ENCODE assay signal across 17 mouse cellular contexts in the genomic region with DNA sequence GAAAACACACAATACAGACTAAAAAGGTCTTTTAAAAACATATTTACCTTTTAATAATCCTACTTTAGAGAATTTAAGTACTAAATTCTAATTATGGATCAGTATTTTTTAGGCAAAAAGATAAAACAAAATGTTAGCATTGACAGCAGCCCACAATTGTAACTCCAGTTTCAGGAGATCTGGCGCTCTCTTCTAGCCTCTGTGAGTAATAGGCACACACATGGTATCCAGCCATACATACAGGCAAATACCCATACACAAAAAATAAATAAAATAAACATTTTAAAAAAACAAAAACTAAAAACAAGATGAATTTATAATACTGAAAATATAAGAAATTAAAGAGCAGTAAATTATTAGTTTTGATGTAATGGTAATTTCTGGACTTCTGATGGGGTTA. TPM values are rescaled to one million over a fixed set of nuclear protein-coding genes. Genes with fewer than 3 reads are reported as not detected.
DNase-seq lines count a peak whose midpoint lies in the region; ATAC-seq and TF ChIP-seq lines count a peak whose summit lies in the region.
"Had no signal": no experiment of that assay in that cellular context is flagged by ENCODE, and none has a peak within 500 bp of the region (broad histone marks: within the 10 kb centered on the region; RNA-seq: fewer than 3 reads in every experiment).

No protein-coding gene starts in this region.

- no peak for TF ChIP-seq CTCF in forebrain, postnatal 0 days (IDR thresholded peaks at IDR 0.05; ENCODE audit: low read depth)

- H3K4me1 ChIP-seq in liver, embryonic 12.5 days, result peaks cover 34% of the 10 kb centered on the region
- H3K4me1 ChIP-seq in liver, embryonic 11.5 days (replicated peaks; ENCODE audit: control insufficient read depth, insufficient read depth, low read length), result peaks cover 17% of the 10 kb centered on the region
- no peaks in the 10 kb centered on the region for H3K4me1 ChIP-seq in midbrain, embryonic 11.5 days (ENCODE audit: control insufficient read depth, insufficient read depth, low read length)
- H3K4me1 ChIP-seq in midbrain, embryonic 10.5 days, result peaks cover 16% of the 10 kb centered on the region
- H3K4me1 ChIP-seq in forebrain, postnatal 0 days (ENCODE audit: insufficient read depth), result no peaks in the 10 kb centered on the region
- H3K4me1 ChIP-seq: embryonic facial prominence, embryonic 12.5 days; forebrain, embryonic 15.5 days had no signal

- WGBS in liver, embryonic 12.5 days (ENCODE audit: insufficient replicate concordance), result 90% methylated on average over 1 of the region's 1 CpGs
- WGBS in liver, embryonic 11.5 days, result 95% methylated on average over 1 of the region's 1 CpGs
- WGBS in midbrain, embryonic 11.5 days, result 92% methylated on average over 1 of the region's 1 CpGs
- WGBS in midbrain, embryonic 10.5 days, result 95% methylated on average over 1 of the region's 1 CpGs
- WGBS in forebrain, postnatal 0 days, result 98% methylated on average over 1 of the region's 1 CpGs

- no peak for ATAC-seq in liver, embryonic 12.5 days
- no peak for ATAC-seq in liver, embryonic 11.5 days (replicated peaks; ENCODE audit: low FRiP score)
- ATAC-seq in midbrain, embryonic 11.5 days (ENCODE audit: low FRiP score), result no peak
- no peak for ATAC-seq in forebrain, postnatal 0 days
- ATAC-seq: forebrain, embryonic 15.5 days had no signal

- peaks cover 40% of the 10 kb centered on the region for H3K36me3 ChIP-seq in liver, embryonic 12.5 days
- peaks cover 12% of the 10 kb centered on the region for H3K36me3 ChIP-seq in liver, embryonic 11.5 days (ENCODE audit: control insufficient read depth, insufficient read depth, low read length)
- H3K36me3 ChIP-seq in midbrain, embryonic 11.5 days (ENCODE audit: control insufficient read depth, insufficient read depth, low read length), result peaks cover 10% of the 10 kb centered on the region; the same call in 1 of the 2 replicates
- H3K36me3 ChIP-seq in midbrain, embryonic 10.5 days, result peaks cover 84% of the 10 kb centered on the region
- peaks cover 74% of the 10 kb centered on the region for H3K36me3 ChIP-seq in forebrain, postnatal 0 days (ENCODE audit: insufficient read depth)

- 0 out of 2 replicates have a peak overlapping the region, but pooled peaks have one; percentile 50 for H3K27ac ChIP-seq in liver, embryonic 12.5 days
- H3K27ac ChIP-seq in liver, embryonic 11.5 days (ENCODE audit: low read depth, low read length), result no peak overlapping the region
- no peak overlapping the region for H3K27ac ChIP-seq in midbrain, embryonic 11.5 days (ENCODE audit: low read depth, low read length)
- H3K27ac ChIP-seq in midbrain, embryonic 10.5 days (replicated peaks), result no peak overlapping the region
- H3K27ac ChIP-seq in forebrain, postnatal 0 days (ENCODE audit: low read depth, low read length), result no peak overlapping the region
- H3K27ac ChIP-seq: embryonic facial prominence, embryonic 12.5 days; forebrain, embryonic 15.5 days; hindbrain, embryonic 10.5 days; hindbrain, embryonic 14.5 days had no signal

- no peak overlapping the region for H3K9ac ChIP-seq in liver, embryonic 12.5 days
- no peak overlapping the region for H3K9ac ChIP-seq in liver, embryonic 11.5 days (ENCODE audit: low read depth, low read length)
- no peak overlapping the region for H3K9ac ChIP-seq in midbrain, embryonic 11.5 days (ENCODE audit: low read length)
- H3K9ac ChIP-seq in forebrain, postnatal 0 days, result no peak overlapping the region
- H3K9ac ChIP-seq: embryonic facial prominence, embryonic 12.5 days; forebrain, embryonic 15.5 days; heart, embryonic 12.5 days; hindbrain, embryonic 14.5 days had no signal

- no peaks in the 10 kb centered on the region for H3K27me3 ChIP-seq in liver, embryonic 12.5 days (replicated peaks)
- no peaks in the 10 kb centered on the region for H3K27me3 ChIP-seq in liver, embryonic 11.5 days (replicated peaks; ENCODE audit: control insufficient read depth, insufficient read depth, low read length)
- no peaks in the 10 kb centered on the region for H3K27me3 ChIP-seq in midbrain, embryonic 11.5 days (ENCODE audit: control insufficient read depth, insufficient read depth, low read length)
- no peaks in the 10 kb centered on the region for H3K27me3 ChIP-seq in midbrain, embryonic 10.5 days (ENCODE audit: low read depth, poor library complexity, severe bottlenecking)
- H3K27me3 ChIP-seq in forebrain, postnatal 0 days (ENCODE audit: insufficient read depth, low read length), result no peaks in the 10 kb centered on the region
- H3K27me3 ChIP-seq: embryonic facial prominence, embryonic 12.5 days; forebrain, embryonic 15.5 days; heart, embryonic 12.5 days had no signal

- peak; percentile 6 for DNase-seq in heart, adult 11 months
- DNase-seq in heart, adult 18-20 months, result no peak
- no peak for DNase-seq in liver, embryonic 11.5 days (ENCODE audit: low spot score)
- peak; percentile 45 for DNase-seq in midbrain, embryonic 11.5 days (ENCODE audit: low spot score, missing footprints)
- DNase-seq in midbrain, embryonic 10.5 days (ENCODE audit: low spot score), result no peak
- DNase-seq in forebrain, postnatal 0 days, result no peak
- DNase-seq: adrenal gland, adult 8-10 months; cerebellum, adult 11 months; cerebellum, adult 8-10 months; cerebellum, postnatal 25 days; gastrocnemius, postnatal 14 days had no signal

- no peaks in the 10 kb centered on the region for H3K9me3 ChIP-seq in liver, embryonic 12.5 days (replicated peaks)
- no peaks in the 10 kb centered on the region for H3K9me3 ChIP-seq in liver, embryonic 11.5 days (ENCODE audit: control insufficient read depth, low read length)
- H3K9me3 ChIP-seq in midbrain, embryonic 11.5 days (ENCODE audit: control insufficient read depth, low read length), result no peaks in the 10 kb centered on the region
- H3K9me3 ChIP-seq in midbrain, embryonic 10.5 days (replicated peaks), result no peaks in the 10 kb centered on the region
- H3K9me3 ChIP-seq in forebrain, postnatal 0 days (ENCODE audit: low read length), result no peaks in the 10 kb centered on the region
- H3K9me3 ChIP-seq: embryonic facial prominence, embryonic 12.5 days; forebrain, embryonic 15.5 days; heart, embryonic 12.5 days; hindbrain, embryonic 10.5 days had no signal

- H3K4me2 ChIP-seq in liver, embryonic 12.5 days, result no peak overlapping the region
- no peak overlapping the region for H3K4me2 ChIP-seq in liver, embryonic 11.5 days
- no peak overlapping the region for H3K4me2 ChIP-seq in midbrain, embryonic 11.5 days
- H3K4me2 ChIP-seq in forebrain, postnatal 0 days (ENCODE audit: low read depth), result no peak overlapping the region
- H3K4me2 ChIP-seq: embryonic facial prominence, embryonic 12.5 days; forebrain, embryonic 15.5 days; heart, embryonic 12.5 days; hindbrain, embryonic 14.5 days had no signal

- H3K4me3 ChIP-seq in liver, embryonic 12.5 days, result no peak overlapping the region
- H3K4me3 ChIP-seq in liver, embryonic 11.5 days (ENCODE audit: low read depth, low read length), result no peak overlapping the region
- H3K4me3 ChIP-seq in midbrain, embryonic 11.5 days (ENCODE audit: low read depth, low read length), result no peak overlapping the region
- H3K4me3 ChIP-seq in midbrain, embryonic 10.5 days, result no peak overlapping the region
- H3K4me3 ChIP-seq in forebrain, postnatal 0 days (ENCODE audit: low read depth, low read length), result no peak overlapping the region
- H3K4me3 ChIP-seq: embryonic facial prominence, embryonic 12.5 days; forebrain, embryonic 15.5 days; heart, embryonic 12.5 days; hindbrain, embryonic 10.5 days had no signal

RNA-seq across cellular contexts. Expression of a gene that starts 49.4 kb away (rescaled TPM):
- 10 to 100 TPM; 15.0 to 15.6 TPM for total RNA-seq in heart, adult 18-20 months (2021)
- polyA plus RNA-seq in liver, embryonic 12.5 days (2016; fragmentation: Nextera tagmentation; extraction: Ambion mirVana), result 13.3 and 13.4 TPM in 2 replicates
- 17.9 and 20.5 TPM in 2 replicates for polyA plus RNA-seq in liver, embryonic 11.5 days (2014; fragmentation: Nextera tagmentation; extraction: Ambion mirVana)
- polyA plus RNA-seq in midbrain, embryonic 11.5 days (2014; fragmentation: Nextera tagmentation; extraction: Ambion mirVana), result 27.9 and 29.2 TPM in 2 replicates
- polyA plus RNA-seq in midbrain, embryonic 10.5 days (2016; fragmentation: Nextera tagmentation; extraction: Ambion mirVana), result 30.9 and 35.0 TPM in 2 replicates
- 15.4 and 19.0 TPM in 2 replicates for total RNA-seq in forebrain, postnatal 0 days (2014; rRNA removed)
- polyA plus RNA-seq in forebrain, postnatal 0 days (2015; fragmentation: Nextera tagmentation; extraction: Ambion mirVana), result 5.1 and 8.0 TPM in 2 replicates

Comparison
In these comparisons a context has a peak if more than half of its experiments do, and no peak if none do; other contexts are left out.
1. DNase-seq: peak in heart, adult 11 months (single experiment) and midbrain, embryonic 11.5 days (single experiment); none in heart, adult 18-20 months (0 of 2), liver, embryonic 11.5 days (single experiment), midbrain, embryonic 10.5 days (single experiment) and forebrain, postnatal 0 days (single experiment).